Comparison of ENCODE assay signal across 8 mouse cellular contexts in genomic region chr8:85037681-85038531, GRCm38 (mm10). TPM values are rescaled to one million over a fixed set of nuclear protein-coding genes. Genes with fewer than 3 reads are reported as not detected.
A peak's percentile ranks its signal among the peaks of the same experiment; 100 is the strongest.
DNase-seq lines count a peak whose midpoint lies in the region; ATAC-seq and TF ChIP-seq lines count a peak whose summit lies in the region.

No protein-coding gene starts in this region.

- intact Hi-C loops in heart, adult 2 months (cut with DNase I) = loop anchor here (5.0 kb wide), 1 partner anchor 34 kb away; the partner anchor contains the start of gene Dhps

- DNase-seq in left cerebral cortex, adult 18-20 months (ENCODE audit: low spot score in 2 of 2) = peak; percentile 49 to 67
- no peak for DNase-seq in left cerebral cortex, adult 11 months (ENCODE audit: low spot score)
- peak; percentile 60 to 61 for DNase-seq in cerebellum, postnatal 25 days
- peak; percentile 68 to 71 for DNase-seq in heart, adult 2 months
- DNase-seq in kidney, adult 18-20 months = peak; percentile 50
- DNase-seq in liver, adult 2 months (ENCODE audit: extremely low read depth, low read depth, low spot score) = peak; percentile 35
- DNase-seq in splenic B cell, adult 2 months (ENCODE audit: low read depth, low spot score) = peak; percentile 34

- H3K4me3 ChIP-seq in heart, adult 2 months = peak overlapping the region; percentile 76
- peak overlapping the region; percentile 78 for H3K4me3 ChIP-seq in liver, adult 2 months (ENCODE audit: insufficient read depth, low read depth, low read length)
- H3K4me3 ChIP-seq in midbrain, embryonic 16.5 days (ENCODE audit: low read depth, low read length) = peak overlapping the region; percentile 55

- H3K36me3 ChIP-seq in heart, adult 2 months (ENCODE audit: control insufficient read depth, insufficient read depth, low read length) = peaks cover under 1% of the 10 kb centered on the region; the same call in 1 of the 2 replicates
- H3K36me3 ChIP-seq in liver, adult 2 months (ENCODE audit: control insufficient read depth, insufficient read depth, low read length) = peaks cover 2% of the 10 kb centered on the region; the same call in 1 of the 2 replicates
- peaks cover 3% of the 10 kb centered on the region for H3K36me3 ChIP-seq in midbrain, embryonic 16.5 days (ENCODE audit: control insufficient read depth, insufficient read depth, low read length)
- H3K36me3 ChIP-seq in splenic B cell, adult 2 months (ENCODE audit: control insufficient read depth, insufficient read depth, low read length, poor library complexity, severe bottlenecking) = no peaks in the 10 kb centered on the region; the same call in 1 of the 2 replicates

- no peaks in the 10 kb centered on the region for H3K9me3 ChIP-seq in midbrain, embryonic 16.5 days (replicated peaks; ENCODE audit: control insufficient read depth, low read length, poor library complexity, severe bottlenecking)

- H3K79me2 ChIP-seq in heart, adult 2 months (replicated peaks; ENCODE audit: control insufficient read depth, insufficient read depth, low read length) = peaks cover 5% of the 10 kb centered on the region
- peaks cover 14% of the 10 kb centered on the region; the same call in 1 of the 2 replicates for H3K79me2 ChIP-seq in liver, adult 2 months (ENCODE audit: control insufficient read depth, insufficient read depth, low read length)

- peak overlapping the region; percentile 98 for H3K4me2 ChIP-seq in midbrain, embryonic 16.5 days (ENCODE audit: low read length)

- ATAC-seq in midbrain, embryonic 16.5 days = peak; percentile 12; the same call in 1 of the 2 replicates

- H3K27ac ChIP-seq in heart, adult 2 months = peak overlapping the region; percentile 96
- peak overlapping the region; percentile 19; the same call in 1 of the 2 replicates for H3K27ac ChIP-seq in liver, adult 2 months (replicated peaks; ENCODE audit: insufficient read depth, low read depth, low read length)
- peak overlapping the region; percentile 97 for H3K27ac ChIP-seq in midbrain, embryonic 16.5 days (ENCODE audit: low read length)

- no peak for TF ChIP-seq CTCF in heart, adult 2 months (IDR thresholded peaks at IDR 0.05)
- TF ChIP-seq CTCF in liver, adult 2 months (IDR thresholded peaks at IDR 0.05; ENCODE audit: low read depth, low read length) = no peak

- H3K9ac ChIP-seq in heart, adult 2 months (ENCODE audit: low read depth, low read length) = peak overlapping the region; percentile 94
- peak overlapping the region; percentile 91 for H3K9ac ChIP-seq in liver, adult 2 months (ENCODE audit: low read depth, low read length)
- H3K9ac ChIP-seq in midbrain, embryonic 16.5 days (ENCODE audit: low read depth, low read length) = peak overlapping the region; percentile 81

- H3K27me3 ChIP-seq in heart, adult 2 months (ENCODE audit: control insufficient read depth, insufficient read depth, low read length) = no peaks in the 10 kb centered on the region
- no peaks in the 10 kb centered on the region for H3K27me3 ChIP-seq in liver, adult 2 months (ENCODE audit: control insufficient read depth, insufficient read depth, low read length)
- no peaks in the 10 kb centered on the region for H3K27me3 ChIP-seq in midbrain, embryonic 16.5 days (ENCODE audit: control insufficient read depth, insufficient read depth, low read depth, low read length)
- no peaks in the 10 kb centered on the region for H3K27me3 ChIP-seq in splenic B cell, adult 2 months (ENCODE audit: control insufficient read depth, insufficient read depth, low read length, poor library complexity, severe bottlenecking)

- no peak for TF ChIP-seq EP300 in heart, adult 2 months (IDR thresholded peaks at IDR 0.05; ENCODE audit: insufficient read depth, low read depth, low read length)

- WGBS in heart, adult 2 months = under 1% methylated on average over 57 of the region's 57 CpGs
- 3% methylated on average over 57 of the region's 57 CpGs for WGBS in liver, adult 2 months
- whole genome bisulfite sequencing in midbrain, embryonic 16.5 days = under 1% methylated on average over 57 of the region's 57 CpGs

- H3K4me1 ChIP-seq in heart, adult 2 months (ENCODE audit: control insufficient read depth, insufficient read depth, low read length) = peaks cover 6% of the 10 kb centered on the region
- H3K4me1 ChIP-seq in liver, adult 2 months (ENCODE audit: control insufficient read depth, insufficient read depth, low read length) = peaks cover 9% of the 10 kb centered on the region
- peaks cover 33% of the 10 kb centered on the region for H3K4me1 ChIP-seq in midbrain, embryonic 16.5 days (ENCODE audit: control insufficient read depth, insufficient read depth, low read length)

- TF ChIP-seq POLR2A in heart, adult 2 months (IDR thresholded peaks at IDR 0.05; ENCODE audit: insufficient read depth, low read depth, low read length) = no peak
- TF ChIP-seq POLR2A in liver, adult 2 months (IDR thresholded peaks at IDR 0.05; ENCODE audit: extremely low read depth, insufficient read depth, low read length) = no peak

RNA-seq across cellular contexts. Expression of gene Tnpo2, which starts 1.2 kb away (rescaled TPM):
- 100 to 1,000 TPM; 171 to 176 TPM for total RNA-seq in left cerebral cortex, adult 18-20 months (2021)
- 10 to 100 TPM; 26.8 to 28.4 TPM for total RNA-seq in heart, adult 2 months (2021)
- 26.8 and 34.8 TPM in 2 replicates for polyA plus RNA-seq in heart, adult 2 months (2012; rRNA removed)
- 15.4 and 23.3 TPM in 2 replicates for total RNA-seq in liver, adult 2 months (2014; rRNA removed)
- polyA plus RNA-seq in liver, adult 2 months (2012; rRNA removed) = 28.8 and 33.1 TPM in 2 replicates
- 65.1 and 73.5 TPM in 2 replicates for polyA plus RNA-seq in midbrain, embryonic 16.5 days (2015; fragmentation: Nextera tagmentation; extraction: Ambion mirVana)

RNA-seq across cellular contexts. Expression of gene Trir, which starts 11.3 kb away (rescaled TPM):
- total RNA-seq in left cerebral cortex, adult 18-20 months (2021) = 100 to 1,000 TPM; 129 to 134 TPM
- 10 to 100 TPM; 81.5 to 94.1 TPM for total RNA-seq in heart, adult 2 months (2021)
- polyA plus RNA-seq in heart, adult 2 months (2012; rRNA removed) = 47.2 and 54.3 TPM in 2 replicates
- total RNA-seq in liver, adult 2 months (2014; rRNA removed) = 83.2 and 94.1 TPM in 2 replicates
- 69.5 and 80.8 TPM in 2 replicates for polyA plus RNA-seq in liver, adult 2 months (2012; rRNA removed)
- 114 and 120 TPM in 2 replicates for polyA plus RNA-seq in midbrain, embryonic 16.5 days (2015; fragmentation: Nextera tagmentation; extraction: Ambion mirVana)

RNA-seq across cellular contexts. Expression of gene Asna1, which starts 12.8 kb away (rescaled TPM):
- total RNA-seq in left cerebral cortex, adult 18-20 months (2021) = 100 to 1,000 TPM; 130 to 138 TPM
- total RNA-seq in heart, adult 2 months (2021) = 10 to 100 TPM; 58.5 to 71.8 TPM
- polyA plus RNA-seq in heart, adult 2 months (2012; rRNA removed) = 104 and 133 TPM in 2 replicates
- total RNA-seq in liver, adult 2 months (2014; rRNA removed) = 30.3 and 33.8 TPM in 2 replicates
- 60.0 and 71.6 TPM in 2 replicates for polyA plus RNA-seq in liver, adult 2 months (2012; rRNA removed)
- 148 and 149 TPM in 2 replicates for polyA plus RNA-seq in midbrain, embryonic 16.5 days (2015; fragmentation: Nextera tagmentation; extraction: Ambion mirVana)

RNA-seq across cellular contexts. Expression of gene Fbxw9, which starts 21.9 kb away (rescaled TPM):
- 10 to 100 TPM; 16.2 to 17.5 TPM for total RNA-seq in left cerebral cortex, adult 18-20 months (2021)
- total RNA-seq in heart, adult 2 months (2021) = 1 to 10 TPM; 2.4 to 2.5 TPM
- polyA plus RNA-seq in heart, adult 2 months (2012; rRNA removed) = 9.3 and 10.5 TPM in 2 replicates
- 19.9 and 21.9 TPM in 2 replicates for total RNA-seq in liver, adult 2 months (2014; rRNA removed)
- polyA plus RNA-seq in liver, adult 2 months (2012; rRNA removed) = 55.2 and 75.4 TPM in 2 replicates
- polyA plus RNA-seq in midbrain, embryonic 16.5 days (2015; fragmentation: Nextera tagmentation; extraction: Ambion mirVana) = 79.5 and 93.5 TPM in 2 replicates

RNA-seq across cellular contexts. Expression of gene Best2, which starts 23.6 kb away (rescaled TPM):
- not detected for total RNA-seq in left cerebral cortex, adult 18-20 months (2021)
- total RNA-seq in heart, adult 2 months (2021) = not detected
- polyA plus RNA-seq in heart, adult 2 months (2012; rRNA removed) = not detected in 2 replicates
- total RNA-seq in liver, adult 2 months (2014; rRNA removed) = not detected in 2 replicates
- polyA plus RNA-seq in liver, adult 2 months (2012; rRNA removed) = 0.06 TPM in 1 of 2 replicates, not detected in the other
- not detected in 2 replicates for polyA plus RNA-seq in midbrain, embryonic 16.5 days (2015; fragmentation: Nextera tagmentation; extraction: Ambion mirVana)

Comparison
In these comparisons a context has a peak if more than half of its experiments do, and no peak if none do; other contexts are left out.
1. H3K27ac ChIP-seq: peak in every context shown above with its lines; median percentile 97 in midbrain, embryonic 16.5 days; 96 in heart, adult 2 months; 19 in liver, adult 2 months.